Mouse (Mus musculus): ENCODE measurements around the gene Ncapd2. TPM values are rescaled to one million over a fixed set of nuclear protein-coding genes. Genes with fewer than 3 reads are reported as not detected.

Gene Ncapd2
- 29.8 and 33.7 TPM in 2 replicates for total RNA-seq (2014; rRNA removed)
- polyA plus RNA-seq (2015; fragmentation: Nextera tagmentation; extraction: Ambion mirVana): 18.4 and 21.0 TPM in 2 replicates

DNA sequence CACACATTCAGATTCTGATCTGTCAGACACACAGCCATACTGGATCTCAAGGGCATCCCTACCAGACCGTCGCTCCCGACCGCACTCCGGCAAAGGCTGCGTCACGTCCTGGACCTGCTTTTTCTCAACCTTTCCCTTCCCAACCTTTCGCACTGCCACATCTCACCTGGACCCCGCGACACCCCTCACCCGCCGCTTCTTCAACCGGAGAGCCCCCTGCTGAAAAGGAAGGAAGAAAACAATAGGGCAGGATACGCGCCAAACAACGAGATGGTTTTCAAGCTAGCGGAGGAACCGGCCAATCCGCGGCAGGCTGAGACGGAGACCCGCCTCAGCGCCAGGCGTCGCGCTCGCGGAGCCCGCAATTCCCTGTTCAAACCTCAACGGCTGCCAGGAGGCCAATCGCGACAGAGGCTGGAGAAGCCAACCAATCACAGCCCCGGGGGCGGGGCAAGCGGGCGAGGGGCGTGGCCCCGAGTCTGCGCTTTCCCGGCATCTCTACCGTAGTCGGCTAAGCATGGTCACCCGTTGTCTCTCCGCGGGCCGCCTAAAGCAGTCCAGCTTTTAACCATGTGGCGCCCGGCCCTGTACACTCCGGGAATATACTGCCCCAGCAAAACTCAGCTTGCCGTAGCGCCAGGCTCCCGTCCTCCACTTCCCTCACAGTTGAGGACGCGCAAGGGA is at the start of gene Ncapd2, which contains the start of gene Mrpl51:
TSS of gene Ncapd2 (minus strand) at position 370 of the 684 bp plus-strand sequence.
TSS of gene Mrpl51 (plus strand) at position 470 of the 684 bp plus-strand sequence.
- Histone ChIP-seq H3K4me3 (ENCODE audit: low read depth, low read length) (peak within 1 kb of the TSS; percentile 54), H3K9me3 (ENCODE audit: low read length) (no peaks in the 10 kb centered on the region), H3K4me1 (ENCODE audit: insufficient read depth, low read length) (no peaks in the 10 kb centered on the region), H3K27me3 (ENCODE audit: insufficient read depth, low read length) (no peaks in the 10 kb centered on the region), H3K9ac (replicated peaks; ENCODE audit: low read length, poor library complexity, severe bottlenecking) (peak within 1 kb of the TSS; percentile 66), H3K4me2 (ENCODE audit: low read depth, low read length, poor library complexity, severe bottlenecking) (peak within 1 kb of the TSS; percentile 64), H3K27ac (ENCODE audit: low read depth, low read length) (peak within 1 kb of the TSS; percentile 98), H3K36me3 (ENCODE audit: insufficient read depth, low read length) (peaks cover 22% of the 10 kb centered on the region)
- DNase-seq (ENCODE audit: low spot score) (peak; percentile 99), ATAC-seq (ENCODE audit: low FRiP score) (peak; percentile 98)
- peak; percentile 52 for TF ChIP-seq CTCF (IDR thresholded peaks at IDR 0.05)
- WGBS: under 1% methylated on average over 50 of the region's 54 CpGs

DNA sequence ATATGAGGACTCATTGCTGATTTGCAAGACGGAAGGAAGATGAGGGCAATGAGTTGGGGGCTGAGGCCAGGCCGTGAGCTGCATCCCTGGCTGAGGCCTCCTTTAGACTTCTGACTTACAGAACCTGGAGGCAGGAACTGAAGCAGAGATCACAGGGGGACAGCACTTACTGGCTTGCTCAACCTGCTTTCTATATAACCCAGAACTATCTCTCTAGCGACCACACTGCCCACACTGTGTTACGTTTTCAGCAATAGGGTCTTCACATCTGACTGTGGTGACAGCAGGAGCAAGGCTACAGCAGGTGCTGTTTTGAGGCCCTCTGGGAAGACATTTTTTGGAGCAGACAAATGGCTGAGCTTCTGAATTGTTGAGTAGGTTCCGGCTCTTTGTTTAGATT is 49.1 kb upstream of the Ncapd2 start:
- no peaks in the 10 kb centered on the region for H3K36me3 ChIP-seq (ENCODE audit: insufficient read depth, low read length)
- TF ChIP-seq CTCF (IDR thresholded peaks at IDR 0.05): no peak
- WGBS: 89% methylated on average over 5 of the region's 5 CpGs
- H3K4me2 ChIP-seq (ENCODE audit: low read depth, low read length, poor library complexity, severe bottlenecking): no peak overlapping the region
- H3K27ac ChIP-seq (ENCODE audit: low read depth, low read length): no peak overlapping the region
- no peaks in the 10 kb centered on the region for H3K27me3 ChIP-seq (ENCODE audit: insufficient read depth, low read length)
- H3K9me3 ChIP-seq (ENCODE audit: low read length): no peaks in the 10 kb centered on the region
- ATAC-seq (ENCODE audit: low FRiP score) (no peak), DNase-seq (ENCODE audit: low spot score) (no peak)
- no peaks in the 10 kb centered on the region for H3K4me1 ChIP-seq (ENCODE audit: insufficient read depth, low read length)
- no peak overlapping the region for H3K4me3 ChIP-seq (ENCODE audit: low read depth, low read length)
- no peak overlapping the region for H3K9ac ChIP-seq (replicated peaks; ENCODE audit: low read length, poor library complexity, severe bottlenecking)

DNA sequence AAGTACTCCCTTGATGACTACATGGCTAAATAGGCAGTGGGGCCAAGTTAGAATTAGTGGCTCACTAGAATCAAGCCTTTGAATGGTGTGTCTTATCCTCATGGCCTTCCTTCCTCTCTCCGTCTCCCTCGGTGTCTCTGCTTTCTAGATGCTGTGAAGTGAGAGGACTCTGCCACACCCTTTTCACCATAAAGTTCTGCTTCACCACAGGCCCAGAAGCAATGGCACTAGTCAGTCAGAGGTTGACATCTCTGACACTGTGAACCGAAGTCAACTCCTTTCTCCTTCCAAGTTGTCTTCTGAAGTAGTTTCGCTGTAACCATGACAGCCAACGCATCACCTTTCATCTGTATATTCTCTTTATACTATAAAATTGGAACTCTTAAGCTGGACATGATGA is 48.0 kb upstream of the Ncapd2 start:
- H3K4me1 ChIP-seq (ENCODE audit: insufficient read depth, low read length): no peaks in the 10 kb centered on the region
- H3K9ac ChIP-seq (replicated peaks; ENCODE audit: low read length, poor library complexity, severe bottlenecking): no peak overlapping the region
- H3K36me3 ChIP-seq (ENCODE audit: insufficient read depth, low read length): no peaks in the 10 kb centered on the region
- ATAC-seq (ENCODE audit: low FRiP score) (no peak), DNase-seq (ENCODE audit: low spot score) (no peak)
- H3K4me3 ChIP-seq (ENCODE audit: low read depth, low read length): no peak overlapping the region
- TF ChIP-seq CTCF (IDR thresholded peaks at IDR 0.05): no peak
- no peak overlapping the region for H3K4me2 ChIP-seq (ENCODE audit: low read depth, low read length, poor library complexity, severe bottlenecking)
- no peaks in the 10 kb centered on the region for H3K9me3 ChIP-seq (ENCODE audit: low read length)
- 92% methylated on average over 5 of the region's 5 CpGs for WGBS
- H3K27ac ChIP-seq (ENCODE audit: low read depth, low read length): no peak overlapping the region
- H3K27me3 ChIP-seq (ENCODE audit: insufficient read depth, low read length): no peaks in the 10 kb centered on the region

- no peak for DNase-seq (ENCODE audit: low spot score)
- Histone ChIP-seq H3K36me3 (ENCODE audit: insufficient read depth, low read length) (no peaks in the 10 kb centered on the region), H3K27me3 (ENCODE audit: insufficient read depth, low read length) (no peaks in the 10 kb centered on the region), H3K4me1 (ENCODE audit: insufficient read depth, low read length) (no peaks in the 10 kb centered on the region), H3K9me3 (ENCODE audit: low read length) (no peaks in the 10 kb centered on the region), H3K9ac (replicated peaks; ENCODE audit: low read length, poor library complexity, severe bottlenecking) (no peak overlapping the region), H3K4me3 (ENCODE audit: low read depth, low read length) (no peak overlapping the region), H3K4me2 (ENCODE audit: low read depth, low read length, poor library complexity, severe bottlenecking) (no peak overlapping the region), H3K27ac (ENCODE audit: low read depth, low read length) (no peak overlapping the region)
- WGBS: 81% methylated on average over 6 of the region's 6 CpGs
- no peak for TF ChIP-seq CTCF (IDR thresholded peaks at IDR 0.05)
- no peak for ATAC-seq (ENCODE audit: low FRiP score)
Measured at GRCm38 (mm10) chr6:125238396-125238795, 46.9 kb upstream of the Ncapd2 start.

- ATAC-seq (ENCODE audit: low FRiP score): no peak
- Histone ChIP-seq H3K9me3 (ENCODE audit: low read length) (no peaks in the 10 kb centered on the region), H3K9ac (replicated peaks; ENCODE audit: low read length, poor library complexity, severe bottlenecking) (no peak overlapping the region), H3K27me3 (ENCODE audit: insufficient read depth, low read length) (no peaks in the 10 kb centered on the region), H3K4me3 (ENCODE audit: low read depth, low read length) (no peak overlapping the region), H3K4me1 (ENCODE audit: insufficient read depth, low read length) (no peaks in the 10 kb centered on the region), H3K27ac (ENCODE audit: low read depth, low read length) (no peak overlapping the region), H3K4me2 (ENCODE audit: low read depth, low read length, poor library complexity, severe bottlenecking) (no peak overlapping the region), H3K36me3 (ENCODE audit: insufficient read depth, low read length) (no peaks in the 10 kb centered on the region)
- no peak for TF ChIP-seq CTCF (IDR thresholded peaks at IDR 0.05)
- 88% methylated on average over 4 of the region's 4 CpGs for WGBS
- no peak for DNase-seq (ENCODE audit: low spot score)
Measured at GRCm38 (mm10) chr6:125237421-125237820, 45.9 kb upstream of the Ncapd2 start.

DNA sequence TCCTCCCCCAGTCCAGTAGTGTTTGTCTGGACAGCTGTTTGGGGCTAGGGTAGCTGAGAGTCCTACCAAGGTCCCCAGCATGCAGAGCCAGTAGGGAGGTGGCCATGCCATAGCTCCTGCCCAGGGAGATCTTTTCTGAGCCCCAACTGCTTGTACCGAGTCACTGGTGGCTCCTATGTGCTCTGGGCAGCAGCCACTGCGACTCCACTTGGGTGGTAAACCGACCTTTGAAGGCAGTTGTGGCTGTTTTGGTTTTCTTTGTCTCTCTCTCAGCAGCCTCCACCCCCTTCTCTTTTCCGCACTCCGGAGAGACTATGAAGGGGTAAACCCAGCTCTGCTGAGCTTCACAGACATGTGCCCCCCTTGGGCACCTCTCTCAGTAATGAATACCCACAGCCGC is 45.3 kb upstream of the Ncapd2 start, which contains the start of gene Cd27:
TSS of gene Cd27 (minus strand) at position 229 of the 400 bp plus-strand sequence.
- Histone ChIP-seq H3K27ac (ENCODE audit: low read depth, low read length) (no peak within 1 kb of the TSS), H3K9me3 (ENCODE audit: low read length) (no peaks in the 10 kb centered on the region), H3K4me2 (ENCODE audit: low read depth, low read length, poor library complexity, severe bottlenecking) (no peak within 1 kb of the TSS), H3K4me1 (ENCODE audit: insufficient read depth, low read length) (no peaks in the 10 kb centered on the region), H3K4me3 (ENCODE audit: low read depth, low read length) (no peak within 1 kb of the TSS), H3K9ac (replicated peaks; ENCODE audit: low read length, poor library complexity, severe bottlenecking) (no peak within 1 kb of the TSS), H3K36me3 (ENCODE audit: insufficient read depth, low read length) (no peaks in the 10 kb centered on the region), H3K27me3 (ENCODE audit: insufficient read depth, low read length) (no peaks in the 10 kb centered on the region)
- TF ChIP-seq CTCF (IDR thresholded peaks at IDR 0.05): no peak
- ATAC-seq (ENCODE audit: low FRiP score) (no peak), DNase-seq (ENCODE audit: low spot score) (no peak)
- WGBS: 26% methylated on average over 6 of the region's 6 CpGs

All from midbrain, postnatal 0 days (tissue).